Mouse (Mus musculus): ENCODE measurements at regions not wholly inside any gene's neighbourhood (a gene's known extent, or its start where the extent isn't known, plus 50 kb on each side); places are given as distances from the start of the nearest gene placed in this dataset.

GRCm38 (mm10) chr3:130932226-130932625 lies 178.0 kb upstream of the Lef1 start:
- H3K36me3 ChIP-seq (ENCODE audit: control insufficient read depth, insufficient read depth), result no peaks in the 10 kb centered on the region
- no peak for TF ChIP-seq REST (IDR thresholded peaks at IDR 0.05; ENCODE audit: insufficient read depth, insufficient read length)
- no peak for TF ChIP-seq MYOD1 (IDR thresholded peaks at IDR 0.05; ENCODE audit: control insufficient read depth in 1 of 3, insufficient read length in 2 of 3, low read depth in 2 of 3)
- TF ChIP-seq POLR2A (IDR thresholded peaks at IDR 0.05; ENCODE audit: insufficient read length, low read depth), result no peak
- no peak for TF ChIP-seq MYOG (IDR thresholded peaks at IDR 0.05; ENCODE audit: control insufficient read depth in 1 of 3, insufficient read depth in 1 of 3, insufficient read length in 2 of 3, low read depth in 2 of 3)
- no peak for TF ChIP-seq SRF (IDR thresholded peaks at IDR 0.05; ENCODE audit: control insufficient read depth, insufficient read length, low read depth)
- no peak for TF ChIP-seq POLR2AphosphoS2 (IDR thresholded peaks at IDR 0.05; ENCODE audit: insufficient read length, low read depth)
- no peak for TF ChIP-seq TCF12 (IDR thresholded peaks at IDR 0.05; ENCODE audit: insufficient read depth, poor library complexity, severe bottlenecking)
- no peaks in the 10 kb centered on the region for H3K79me2 ChIP-seq (ENCODE audit: control insufficient read depth, insufficient read depth)
- peak overlapping the region; percentile 66 for H3K4me2 ChIP-seq (ENCODE audit: low read depth)
- no peak overlapping the region for H3ac ChIP-seq (ENCODE audit: control insufficient read depth, insufficient read length)
- H3K4me3 ChIP-seq, result no peak overlapping the region
- H3K27me3 ChIP-seq (ENCODE audit: control insufficient read depth, insufficient read depth, insufficient read length), result no peaks in the 10 kb centered on the region

GRCm38 (mm10) chr3:130925000-130925399 lies 185.3 kb upstream of the Lef1 start:
- Histone ChIP-seq H3K36me3 (ENCODE audit: control insufficient read depth, insufficient read depth) (no peaks in the 10 kb centered on the region), H3K4me3 (no peak overlapping the region), H3K79me2 (ENCODE audit: control insufficient read depth, insufficient read depth) (no peaks in the 10 kb centered on the region), H3ac (ENCODE audit: control insufficient read depth, insufficient read length) (no peak overlapping the region), H3K27me3 (ENCODE audit: control insufficient read depth, insufficient read depth, insufficient read length) (no peaks in the 10 kb centered on the region), H3K4me2 (ENCODE audit: low read depth) (no peak overlapping the region)
- TF ChIP-seq E2F4 (IDR thresholded peaks at IDR 0.05; ENCODE audit: insufficient read depth), result no peak
- no peak for TF ChIP-seq TCF3 (IDR thresholded peaks at IDR 0.05; ENCODE audit: insufficient read length, low read depth)
- TF ChIP-seq CEBPB (IDR thresholded peaks at IDR 0.05; ENCODE audit: insufficient read depth, poor library complexity, severe bottlenecking), result no peak
- TF ChIP-seq POLR2A (IDR thresholded peaks at IDR 0.05; ENCODE audit: insufficient read length, low read depth), result no peak
- no peak for TF ChIP-seq REST (IDR thresholded peaks at IDR 0.05; ENCODE audit: insufficient read depth, insufficient read length)
- TF ChIP-seq SRF (IDR thresholded peaks at IDR 0.05; ENCODE audit: control insufficient read depth, insufficient read length, low read depth), result no peak
- no peak for TF ChIP-seq USF1 (IDR thresholded peaks at IDR 0.05; ENCODE audit: low read depth)
- TF ChIP-seq MYOG (IDR thresholded peaks at IDR 0.05; ENCODE audit: control insufficient read depth in 1 of 3, insufficient read depth in 1 of 3, insufficient read length in 2 of 3, low read depth in 2 of 3), result no peak
- TF ChIP-seq TCF12 (IDR thresholded peaks at IDR 0.05; ENCODE audit: insufficient read depth, poor library complexity, severe bottlenecking), result no peak
- no peak for TF ChIP-seq MAX (IDR thresholded peaks at IDR 0.05; ENCODE audit: low read depth)
- TF ChIP-seq POLR2AphosphoS2 (IDR thresholded peaks at IDR 0.05; ENCODE audit: insufficient read length, low read depth), result no peak
- TF ChIP-seq MYOD1 (IDR thresholded peaks at IDR 0.05; ENCODE audit: control insufficient read depth in 1 of 3, insufficient read length in 2 of 3, low read depth in 2 of 3), result no peak

- Histone ChIP-seq H3ac (ENCODE audit: control insufficient read depth, insufficient read length) (no peak overlapping the region), H3K36me3 (ENCODE audit: control insufficient read depth, insufficient read depth) (no peaks in the 10 kb centered on the region), H3K79me2 (ENCODE audit: control insufficient read depth, insufficient read depth) (no peaks in the 10 kb centered on the region), H3K4me2 (ENCODE audit: low read depth) (peak overlapping the region; percentile 24), H3K27me3 (ENCODE audit: control insufficient read depth, insufficient read depth, insufficient read length) (no peaks in the 10 kb centered on the region), H3K4me3 (no peak overlapping the region)
- TF ChIP-seq MYOD1 (IDR thresholded peaks at IDR 0.05; ENCODE audit: control insufficient read depth in 1 of 3, insufficient read length in 2 of 3, low read depth in 2 of 3) (peak in 2 of 3 experiments; percentile 68 to 80), MYOG (IDR thresholded peaks at IDR 0.05; ENCODE audit: control insufficient read depth in 1 of 3, insufficient read depth in 1 of 3, insufficient read length in 2 of 3, low read depth in 2 of 3) (peak in 1 of 3 experiments; percentile 63), TCF12 (IDR thresholded peaks at IDR 0.05; ENCODE audit: insufficient read depth, poor library complexity, severe bottlenecking) (no peak)
Observed at GRCm38 (mm10) chr3:130923615-130923958, 186.7 kb upstream of the Lef1 start.

- H3K4me3 ChIP-seq, result no peak overlapping the region
- no peaks in the 10 kb centered on the region for H3K36me3 ChIP-seq (ENCODE audit: control insufficient read depth, insufficient read depth)
- H3K4me2 ChIP-seq (ENCODE audit: low read depth), result peak overlapping the region; percentile 24
- no peaks in the 10 kb centered on the region for H3K79me2 ChIP-seq (ENCODE audit: control insufficient read depth, insufficient read depth)
- TF ChIP-seq POLR2AphosphoS2 (IDR thresholded peaks at IDR 0.05; ENCODE audit: insufficient read length, low read depth) (no peak), SRF (IDR thresholded peaks at IDR 0.05; ENCODE audit: control insufficient read depth, insufficient read length, low read depth) (no peak), CEBPB (IDR thresholded peaks at IDR 0.05; ENCODE audit: insufficient read depth, poor library complexity, severe bottlenecking) (peak; percentile 83), E2F4 (IDR thresholded peaks at IDR 0.05; ENCODE audit: insufficient read depth) (no peak), USF1 (IDR thresholded peaks at IDR 0.05; ENCODE audit: low read depth) (no peak)
- H3ac ChIP-seq (ENCODE audit: control insufficient read depth, insufficient read length), result no peak overlapping the region
- H3K27me3 ChIP-seq (ENCODE audit: control insufficient read depth, insufficient read depth, insufficient read length), result no peaks in the 10 kb centered on the region
Observed at GRCm38 (mm10) chr3:130922812-130923614, 187.3 kb upstream of the Lef1 start.

DNA sequence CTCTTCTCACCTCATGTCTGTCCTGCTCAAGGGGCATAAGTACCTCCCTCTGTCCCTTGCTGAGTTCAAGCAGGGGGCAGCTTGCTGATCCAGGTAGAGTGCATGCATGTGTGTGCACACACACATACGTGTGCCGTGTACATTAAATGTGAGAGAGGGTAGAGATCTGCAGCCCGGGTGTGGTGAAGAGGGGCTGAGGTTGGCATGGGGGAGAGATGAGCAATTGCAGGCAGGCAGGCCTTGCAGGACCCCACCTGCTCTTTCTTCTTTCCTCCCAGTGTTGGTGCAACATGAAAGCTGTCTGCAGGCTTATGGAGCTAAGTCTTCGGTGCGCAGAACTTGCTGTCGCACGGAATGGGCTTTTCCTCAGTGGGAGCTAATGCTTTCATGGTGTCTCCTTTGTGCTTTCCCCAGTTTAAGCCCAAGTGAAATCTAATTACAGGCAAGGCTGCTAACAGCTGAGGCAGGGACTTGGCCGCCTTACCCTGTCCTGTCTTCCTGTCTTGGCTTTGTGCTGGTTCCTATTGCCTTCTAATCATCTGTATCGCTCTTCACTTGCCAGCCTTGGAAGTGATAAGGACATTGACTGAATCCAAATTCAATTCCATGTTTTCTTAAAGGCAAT lies 188.5 kb upstream of the Lef1 start:
- no peaks in the 10 kb centered on the region for H3K27me3 ChIP-seq (ENCODE audit: control insufficient read depth, insufficient read depth, insufficient read length)
- no peak overlapping the region for H3K4me3 ChIP-seq
- H3K79me2 ChIP-seq (ENCODE audit: control insufficient read depth, insufficient read depth), result no peaks in the 10 kb centered on the region
- no peak for TF ChIP-seq TCF3 (IDR thresholded peaks at IDR 0.05; ENCODE audit: insufficient read length, low read depth)
- no peak for TF ChIP-seq MYOG (IDR thresholded peaks at IDR 0.05; ENCODE audit: control insufficient read depth in 1 of 3, insufficient read depth in 1 of 3, insufficient read length in 2 of 3, low read depth in 2 of 3)
- no peak for TF ChIP-seq MAX (IDR thresholded peaks at IDR 0.05; ENCODE audit: low read depth)
- no peak for TF ChIP-seq CEBPB (IDR thresholded peaks at IDR 0.05; ENCODE audit: insufficient read depth, poor library complexity, severe bottlenecking)
- TF ChIP-seq SRF (IDR thresholded peaks at IDR 0.05; ENCODE audit: control insufficient read depth, insufficient read length, low read depth), result no peak
- no peak for TF ChIP-seq POLR2AphosphoS2 (IDR thresholded peaks at IDR 0.05; ENCODE audit: insufficient read length, low read depth)
- TF ChIP-seq E2F4 (IDR thresholded peaks at IDR 0.05; ENCODE audit: insufficient read depth), result no peak
- no peak for TF ChIP-seq MYOD1 (IDR thresholded peaks at IDR 0.05; ENCODE audit: control insufficient read depth in 1 of 3, insufficient read length in 2 of 3, low read depth in 2 of 3)
- no peak for TF ChIP-seq POLR2A (IDR thresholded peaks at IDR 0.05; ENCODE audit: insufficient read length, low read depth)
- no peak for TF ChIP-seq USF1 (IDR thresholded peaks at IDR 0.05; ENCODE audit: low read depth)
- no peak for TF ChIP-seq TCF12 (IDR thresholded peaks at IDR 0.05; ENCODE audit: insufficient read depth, poor library complexity, severe bottlenecking)
- TF ChIP-seq REST (IDR thresholded peaks at IDR 0.05; ENCODE audit: insufficient read depth, insufficient read length), result no peak
- no peaks in the 10 kb centered on the region for H3K36me3 ChIP-seq (ENCODE audit: control insufficient read depth, insufficient read depth)
- H3ac ChIP-seq (ENCODE audit: control insufficient read depth, insufficient read length), result no peak overlapping the region
- H3K4me2 ChIP-seq (ENCODE audit: low read depth), result no peak overlapping the region

Measured in myocyte (in vitro differentiated cells).